Mouse (Mus musculus): ENCODE measurements around the gene Snap47. TPM values are rescaled to one million over a fixed set of nuclear protein-coding genes. Genes with fewer than 3 reads are reported as not detected.

The Snap47 gene
- polyA plus RNA-seq (2017; shearing (Covaris generic)) = 27.7 TPM

DNA sequence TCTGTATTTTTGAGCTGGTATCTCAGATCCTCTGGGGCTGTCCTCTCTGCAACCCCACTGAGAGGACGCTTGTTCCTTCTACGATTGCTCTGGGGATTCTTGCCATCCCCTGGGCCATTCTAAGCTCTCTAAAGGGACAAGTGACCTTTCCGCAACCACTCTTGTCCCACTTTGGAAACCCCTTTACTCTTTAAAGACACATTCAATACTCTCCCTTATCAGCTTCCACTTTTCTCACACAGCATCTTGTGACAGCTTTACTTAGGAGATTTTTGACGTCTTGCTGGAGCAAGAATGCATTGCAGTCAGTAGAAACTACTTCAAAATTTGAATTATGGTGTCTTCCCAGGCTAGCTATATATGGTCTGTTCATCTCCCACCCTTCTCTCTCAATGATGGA, at the start of gene Snap47:
Gene Snap47, minus strand, starts transcription at position 101 of the 400 bp plus-strand sequence.

DNA sequence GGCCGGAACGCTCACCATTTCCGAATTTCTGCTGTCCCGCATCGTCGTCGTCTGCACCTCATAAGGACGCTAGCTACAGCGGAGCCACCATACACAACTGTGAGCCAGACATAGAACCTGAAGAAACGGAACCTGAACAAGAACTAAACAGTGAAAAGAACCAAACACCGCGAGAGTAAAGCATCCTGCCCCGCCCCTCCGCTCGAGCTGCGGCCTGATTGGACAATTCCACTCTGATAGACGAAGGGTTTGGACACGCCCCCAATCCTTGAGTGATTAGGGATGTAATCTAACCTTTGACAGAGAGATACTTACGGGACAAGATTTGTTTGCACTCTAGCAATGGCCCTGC, 21.3 kb upstream of the Snap47 start, which contains the start of gene Zfp867:
Gene Zfp867, minus strand, starts transcription at position 149 of the 352 bp plus-strand sequence.

DNA sequence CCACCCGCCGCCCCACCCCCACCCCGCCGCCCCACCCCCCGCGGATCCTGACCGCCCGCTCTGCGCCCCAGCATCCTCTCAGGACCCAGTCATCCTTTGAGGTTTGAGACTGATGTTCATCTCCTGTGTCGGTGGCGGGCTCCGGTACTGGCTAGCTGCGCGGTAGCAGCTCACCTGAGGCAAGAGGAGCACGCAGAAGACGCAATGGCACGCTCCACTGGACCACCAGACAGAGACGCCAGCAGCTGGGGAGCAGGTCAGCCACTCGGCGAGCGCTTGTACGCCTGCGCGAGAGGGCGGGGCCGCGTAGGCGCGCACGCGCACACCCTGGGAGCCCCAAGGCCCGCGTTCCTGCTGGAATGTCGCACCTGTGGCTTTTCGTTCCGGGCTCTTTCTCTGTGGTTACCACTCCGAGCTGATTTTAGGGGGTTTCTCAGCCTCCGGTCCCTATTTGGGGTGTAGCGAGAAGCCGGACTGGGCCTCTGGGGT, 1.2 kb downstream of the Snap47 start, which contains the start of gene Jmjd4:
Gene Jmjd4, plus strand, starts transcription at position 305 of the 489 bp plus-strand sequence.

DNA sequence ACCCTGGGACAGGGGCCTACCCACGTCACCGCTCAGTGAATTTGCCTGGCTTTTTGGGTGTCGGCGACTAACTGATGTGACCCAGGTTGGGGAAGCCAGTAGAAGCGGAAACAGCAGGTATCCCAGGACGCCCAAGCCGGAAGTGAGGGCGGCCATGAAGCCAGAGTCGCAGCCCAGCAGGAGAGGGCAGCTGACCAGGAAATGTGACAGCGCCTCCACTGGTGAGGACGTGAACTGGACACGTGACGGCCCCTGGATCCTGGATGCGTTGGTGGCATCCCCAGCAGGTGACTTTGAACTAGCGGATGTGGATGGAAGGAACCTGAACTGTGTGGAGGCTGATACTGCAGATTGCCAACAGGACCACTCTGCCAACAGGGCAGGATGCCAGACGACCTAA, 75.5 kb downstream of the Snap47 start, which contains the start of gene Prss38:
Gene Prss38, minus strand, starts transcription at position 183 of the 400 bp plus-strand sequence.

Other genes with a start within 250 kb of the Snap47 start
- gene Mrpl55, start 248.7 kb downstream of the Snap47 start, polyA plus RNA-seq (2017; shearing (Covaris generic)) = 20.8 TPM
- gene 2310033P09Rik, start 242.9 kb downstream of the Snap47 start, polyA plus RNA-seq (2017; shearing (Covaris generic)) = 43.8 TPM
- gene Arf1, start 222.9 kb downstream of the Snap47 start, polyA plus RNA-seq (2017; shearing (Covaris generic)) = 584 TPM
- gene Wnt3a, start 160.4 kb downstream of the Snap47 start, polyA plus RNA-seq (2017; shearing (Covaris generic)) = not detected
- not detected for gene Wnt9a, start 144.3 kb downstream of the Snap47 start, polyA plus RNA-seq (2017; shearing (Covaris generic))
- gene Prss38, start 75.5 kb downstream of the Snap47 start, polyA plus RNA-seq (2017; shearing (Covaris generic)) = not detected
- gene Jmjd4, start 1.1 kb downstream of the Snap47 start, polyA plus RNA-seq (2017; shearing (Covaris generic)) = 7.3 TPM
- 1.7 TPM for gene Zfp867, start 21.3 kb upstream of the Snap47 start, polyA plus RNA-seq (2017; shearing (Covaris generic))
- gene Zkscan17, start 75.6 kb upstream of the Snap47 start, polyA plus RNA-seq (2017; shearing (Covaris generic)) = 17.6 TPM
- gene Nlrp3, start 90.4 kb upstream of the Snap47 start, polyA plus RNA-seq (2017; shearing (Covaris generic)) = not detected
- not detected for gene Olfr222, start 125.0 kb upstream of the Snap47 start, polyA plus RNA-seq (2017; shearing (Covaris generic))
- not detected for gene Olfr223, start 142.1 kb upstream of the Snap47 start, polyA plus RNA-seq (2017; shearing (Covaris generic))
- 95.0 TPM for gene Mprip, start 210.1 kb upstream of the Snap47 start, polyA plus RNA-seq (2017; shearing (Covaris generic))

All from effector memory CD4-positive, alpha-beta T cell, adult 5 months (primary cell).